Mouse (Mus musculus): ENCODE results near the gene Hspa8.

DNA sequence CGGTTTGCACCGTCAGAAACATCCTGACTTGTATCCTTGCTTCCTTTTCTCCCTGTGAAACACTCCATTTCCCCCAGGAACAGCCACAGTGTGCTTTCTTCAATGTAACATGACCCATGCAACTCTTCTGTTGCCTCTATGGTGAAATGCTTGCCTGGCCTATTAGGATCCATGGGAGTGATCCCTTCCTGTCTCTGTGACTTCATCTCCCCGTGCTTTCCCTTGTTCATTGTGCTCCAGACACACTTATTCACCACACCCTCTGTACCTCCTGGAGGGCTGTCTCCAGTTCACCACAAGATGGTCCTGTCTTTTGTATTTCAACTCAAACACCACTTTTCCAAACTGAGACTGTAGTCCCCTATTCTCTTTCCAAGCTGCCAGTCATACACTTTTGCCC, 20.7 kb upstream of the Hspa8 start:
- TF ChIP-seq CTCF (IDR thresholded peaks at IDR 0.05; ENCODE audit: extremely low read depth, insufficient read depth, low read length) (no peak), POLR2A (IDR thresholded peaks at IDR 0.05; ENCODE audit: extremely low read depth, insufficient read depth, low read length) (no peak)
